Mouse (Mus musculus) CH12.LX (cell line): ENCODE measurements around the gene Plk1. TPM values are rescaled to one million over a fixed set of nuclear protein-coding genes. Genes with fewer than 3 reads are reported as not detected.

Experiments
- DNase-seq: peaks from one replicate; pipeline ENCODE4 v3.0.0-alpha.2; 2013; ENCODE audit errors: extremely low read depth
- H3K27ac ChIP-seq: 2 replicates; pipeline ENCODE4 v1.5.1; 2012; ENCODE audit warnings: low read depth, mild to moderate bottlenecking, control low read depth, moderate library complexity; ENCODE audit not compliant: insufficient read depth
- H3K27me3 ChIP-seq: replicated peaks from 2 replicates; pipeline ENCODE3; 2012; ENCODE audit warnings: inconsistent platforms
- H3K36me3 ChIP-seq, 2 experiments: replicated peaks in 1 of 2; 2 replicates each; pipeline versions ENCODE3 to v1.6.1; 2012; ENCODE audit warnings: inconsistent platforms in 1 of 2, low read length in 1 of 2, mild to moderate bottlenecking in 1 of 2, mixed read lengths in 1 of 2, moderate library complexity in 1 of 2; ENCODE audit not compliant: control insufficient read depth in 1 of 2, insufficient read depth in 1 of 2
- H3K4me1 ChIP-seq, 2 experiments: 2 replicates each; pipeline ENCODE4 v1.6.1; 2012; ENCODE audit warnings: inconsistent platforms in 1 of 2, moderate library complexity in 1 of 2; ENCODE audit not compliant: insufficient read depth in 2 of 2, control insufficient read depth in 1 of 2
- H3K4me2 ChIP-seq: 2 replicates; pipeline ENCODE4 v1.6.1; 2012; ENCODE audit warnings: low read depth, mild to moderate bottlenecking, control low read depth; ENCODE audit not compliant: poor library complexity, insufficient read depth, severe bottlenecking
- H3K4me3 ChIP-seq, 3 experiments: fragments of 150-350 bp in 1 of 3; sonication (generic) in 1 of 3; replicated peaks in 1 of 3; 2 replicates each; pipeline versions ENCODE3 to v1.5.1; 2011 to 2012; ENCODE audit warnings: low read depth in 2 of 3, low read length in 2 of 3, mild to moderate bottlenecking in 2 of 3, moderate library complexity in 2 of 3, control low read depth in 1 of 3, improper control_type of control experiment in 1 of 3, inconsistent platforms in 1 of 3, mixed read lengths in 1 of 3; ENCODE audit not compliant: poor library complexity in 1 of 3
- H3K79me2 ChIP-seq: replicated peaks from 2 replicates; pipeline ENCODE4 v1.6.1; 2012; ENCODE audit warnings: mild to moderate bottlenecking, moderate library complexity; ENCODE audit not compliant: control insufficient read depth, poor library complexity, insufficient read depth, severe bottlenecking; ENCODE audit errors: extremely low read depth
- H3K9ac ChIP-seq: 2 replicates; pipeline ENCODE4 v1.6.1; 2012; ENCODE audit warnings: low read depth, mild to moderate bottlenecking, control low read depth, moderate library complexity; ENCODE audit not compliant: insufficient read depth
- H3K9me3 ChIP-seq: replicated peaks from 2 replicates; pipeline ENCODE3; 2012; ENCODE audit warnings: low read length, inconsistent platforms, mixed read lengths
- BHLHE40 ChIP-seq: IDR thresholded peaks from 2 replicates; pipeline ENCODE4 v1.6.1; 2011; ENCODE audit warnings: mild to moderate bottlenecking, low read depth, low read length, improper control_type of control experiment
- CHD1 ChIP-seq: IDR thresholded peaks from 2 replicates; pipeline ENCODE4 v1.6.1; 2012; ENCODE audit warnings: low read depth, low read length, improper control_type of control experiment, inconsistent platforms
- CHD2 ChIP-seq: IDR thresholded peaks from 2 replicates; pipeline ENCODE4 v1.6.1; 2011; ENCODE audit warnings: low read length, improper control_type of control experiment
- CTCF ChIP-seq, 2 experiments: IDR thresholded peaks in 1 of 2; conservative IDR thresholded peaks in 1 of 2; 2 replicates each; pipeline ENCODE4 v1.5.1; 2011 to 2012; ENCODE audit warnings: low read depth in 2 of 2, low read length in 2 of 2, improper control_type of control experiment in 1 of 2, inconsistent platforms in 1 of 2, mild to moderate bottlenecking in 1 of 2, moderate library complexity in 1 of 2
- E2F4 ChIP-seq: IDR thresholded peaks from 2 replicates; pipeline ENCODE4 v1.6.1; 2011; ENCODE audit warnings: low read depth, low read length, improper control_type of control experiment; ENCODE audit not compliant: insufficient replicate concordance
- ELF1 ChIP-seq: IDR thresholded peaks from 2 replicates; pipeline ENCODE4 v1.6.1; 2014; ENCODE audit warnings: low read depth, mild to moderate bottlenecking, inconsistent platforms, low read length, improper control_type of control experiment
- EP300 ChIP-seq: IDR thresholded peaks from 2 replicates; pipeline ENCODE4 v1.6.1; 2011; ENCODE audit warnings: low read length, improper control_type of control experiment
- ETS1 ChIP-seq: conservative IDR thresholded peaks from 2 replicates; pipeline ENCODE4 v1.6.1; 2012; ENCODE audit warnings: low read depth, mild to moderate bottlenecking, inconsistent platforms, low read length, improper control_type of control experiment, moderate library complexity
- GABPA ChIP-seq: IDR thresholded peaks from 2 replicates; pipeline ENCODE4 v1.6.1; 2012; ENCODE audit warnings: low read depth, low read length, improper control_type of control experiment, inconsistent platforms; ENCODE audit not compliant: insufficient replicate concordance
- HCFC1 ChIP-seq: IDR thresholded peaks from 2 replicates; pipeline ENCODE4 v1.6.1; 2012; ENCODE audit warnings: low read depth, mild to moderate bottlenecking, inconsistent platforms, low read length, improper control_type of control experiment
- IRF4 ChIP-seq: IDR thresholded peaks from 2 replicates; pipeline ENCODE4 v1.6.1; 2014; ENCODE audit warnings: low read depth, mild to moderate bottlenecking, inconsistent platforms, low read length, improper control_type of control experiment
- JUN ChIP-seq: IDR thresholded peaks from 2 replicates; pipeline ENCODE4 v1.6.1; 2011; ENCODE audit warnings: low read depth, mild to moderate bottlenecking, low read length, improper control_type of control experiment, moderate library complexity; ENCODE audit not compliant: insufficient read depth
- JUND ChIP-seq: conservative IDR thresholded peaks from 2 replicates; pipeline ENCODE4 v1.6.1; 2011; ENCODE audit warnings: low read depth, low read length, improper control_type of control experiment
- KAT2A ChIP-seq: IDR thresholded peaks from 2 replicates; pipeline ENCODE4 v1.6.1; 2012; ENCODE audit warnings: low read length, improper control_type of control experiment, inconsistent platforms; ENCODE audit not compliant: insufficient replicate concordance
- MAFK ChIP-seq: IDR thresholded peaks from 2 replicates; pipeline ENCODE4 v1.6.1; 2011; ENCODE audit warnings: low read length, improper control_type of control experiment; ENCODE audit not compliant: insufficient replicate concordance
- MAX ChIP-seq: IDR thresholded peaks from 2 replicates; pipeline ENCODE4 v1.6.1; 2011; ENCODE audit warnings: low read length, improper control_type of control experiment
- MAZ ChIP-seq: IDR thresholded peaks from 2 replicates; pipeline ENCODE4 v1.6.1; 2012; ENCODE audit warnings: low read depth, mild to moderate bottlenecking, inconsistent platforms, low read length, improper control_type of control experiment, moderate library complexity
- MEF2A ChIP-seq: IDR thresholded peaks from 2 replicates; pipeline ENCODE4 v1.6.1; 2014; ENCODE audit warnings: low read depth, mild to moderate bottlenecking, inconsistent platforms, low read length, improper control_type of control experiment, borderline replicate concordance
- MXI1 ChIP-seq: IDR thresholded peaks from 2 replicates; pipeline ENCODE4 v1.6.1; 2011; ENCODE audit warnings: mild to moderate bottlenecking, low read depth, low read length, improper control_type of control experiment
- MYC ChIP-seq: IDR thresholded peaks from 2 replicates; pipeline ENCODE4 v1.6.1; 2011; ENCODE audit warnings: low read depth, mild to moderate bottlenecking, improper control_type of control experiment, low read length
- NELFE ChIP-seq: IDR thresholded peaks from 2 replicates; pipeline ENCODE4 v1.6.1; 2011; ENCODE audit warnings: low read depth, low read length, improper control_type of control experiment
- NRF1 ChIP-seq: IDR thresholded peaks from 2 replicates; pipeline ENCODE4 v1.6.1; 2014; ENCODE audit warnings: low read depth, mild to moderate bottlenecking, inconsistent platforms, low read length, improper control_type of control experiment, moderate library complexity
- PAX5 ChIP-seq: IDR thresholded peaks from 2 replicates; pipeline ENCODE4 v1.6.1; 2012; ENCODE audit warnings: low read length, inconsistent platforms, mixed read lengths
- POLR2A ChIP-seq: IDR thresholded peaks from 2 replicates; pipeline ENCODE4 v1.6.1; 2011; ENCODE audit warnings: low read depth, mild to moderate bottlenecking, improper control_type of control experiment, low read length
- POLR2AphosphoS2 ChIP-seq: IDR thresholded peaks from 2 replicates; pipeline ENCODE4 v1.6.1; 2011; ENCODE audit warnings: low read depth, low read length, improper control_type of control experiment
- RCOR1 ChIP-seq: conservative IDR thresholded peaks from 2 replicates; pipeline ENCODE4 v1.6.1; 2012; ENCODE audit warnings: low read depth, mild to moderate bottlenecking, inconsistent platforms, low read length, improper control_type of control experiment
- SIN3A ChIP-seq: IDR thresholded peaks from 2 replicates; pipeline ENCODE4 v1.6.1; 2012; ENCODE audit warnings: low read length, improper control_type of control experiment, inconsistent platforms
- TBP ChIP-seq: conservative IDR thresholded peaks from 2 replicates; pipeline ENCODE4 v1.6.1; 2011; ENCODE audit warnings: low read depth, low read length, improper control_type of control experiment
- TCF12 ChIP-seq: IDR thresholded peaks from 2 replicates; pipeline ENCODE4 v1.6.1; 2014; ENCODE audit warnings: low read depth, mild to moderate bottlenecking, inconsistent platforms, low read length, improper control_type of control experiment
- UBTF ChIP-seq: IDR thresholded peaks from 2 replicates; pipeline ENCODE4 v1.6.1; 2012; ENCODE audit warnings: low read depth, mild to moderate bottlenecking, inconsistent platforms, low read length, improper control_type of control experiment, moderate library complexity
- USF1 ChIP-seq: IDR thresholded peaks from 2 replicates; pipeline ENCODE4 v1.6.1; 2014; ENCODE audit warnings: low read depth, mild to moderate bottlenecking, inconsistent platforms, low read length, improper control_type of control experiment
- USF2 ChIP-seq: conservative IDR thresholded peaks from 2 replicates; pipeline ENCODE4 v1.6.1; 2011; ENCODE audit warnings: low read depth, low read length, improper control_type of control experiment
- ZC3H11A ChIP-seq: IDR thresholded peaks from 2 replicates; pipeline ENCODE4 v1.6.1; 2012; ENCODE audit warnings: low read depth, mild to moderate bottlenecking, inconsistent platforms, low read length, improper control_type of control experiment
- ZKSCAN1 ChIP-seq: IDR thresholded peaks from 2 replicates; pipeline ENCODE4 v1.6.1; 2012; ENCODE audit warnings: low read depth, inconsistent platforms, low read length, improper control_type of control experiment, borderline replicate concordance
- ZMIZ1 ChIP-seq: IDR thresholded peaks from 2 replicates; pipeline ENCODE4 v1.6.1; 2012; ENCODE audit warnings: low read depth, mild to moderate bottlenecking, inconsistent platforms, low read length, improper control_type of control experiment
- ZNF384 ChIP-seq: IDR thresholded peaks from 2 replicates; pipeline ENCODE4 v1.6.1; 2012; ENCODE audit warnings: low read depth, low read length, improper control_type of control experiment, inconsistent platforms
- dilution Hi-C: fragments of 300-500 bp; cut with MboI; formaldehyde crosslinking; loops from 2 replicates; pipeline ENCODE4 v1.14.3; 2020; ENCODE audit warnings: low sequenced_read_pairs; ENCODE audit not compliant: extremely low pct_unique_long_range_greater_than_20kb, extremely low pct_ligation_motif_present
- in situ Hi-C: fragments of 300-500 bp; cut with MboI; formaldehyde crosslinking; loops from 3 replicates; pipeline ENCODE4 v1.14.3; 2019; ENCODE audit warnings: low sequenced_read_pairs, low pct_ligation_motif_present, low pct_unique_long_range_greater_than_20kb, mixed read lengths
- polyA plus RNA-seq: library from polyadenylated mRNA; unstranded; fragments of >175 nt; gene quantifications from 2 replicates; pipeline ENCODE4 v1.2.1, GENCODE M21; 2012; ENCODE audit warnings: low read depth; ENCODE audit not compliant: insufficient read length
- total RNA-seq, 2 experiments: library from RNA; depleted of rRNA; stranded (reverse); fragments of 300-350 nt in 1 of 2; fragments of >200 nt in 1 of 2; gene quantifications; 2 replicates each; pipeline ENCODE4 v1.2.3; 2012 to 2014

Gene Plk1
- total and polyA plus RNA-seq, 3 experiments: 30.4 to 144 (median 44.4) TPM

GRCm38 (mm10) chr7:122132497-122133337 lies 26.5 kb upstream of the Plk1 start, which contains the start of the genes Palb2 and Dctn5:
Gene Palb2 (minus strand): TSS chr7:122132985.
Gene Dctn5 (plus strand): TSS chr7:122133041.
- H3K79me2 ChIP-seq: peaks cover 21% of the 10 kb centered on the region
- H3K27me3 ChIP-seq: no peaks in the 10 kb centered on the region
- H3K4me1 ChIP-seq: peaks cover 0 to 28% of the 10 kb centered on the region in 2 experiments; a peak in 3 of 4 replicates
- in situ Hi-C loops (no loop called here), dilution Hi-C loops (no loop called here)
- H3K4me3 ChIP-seq: peak within 1 kb of the TSS; percentile 88 to 99 (median 96)
- no peak for TF ChIP-seq USF1
- TF ChIP-seq POLR2A: peak; percentile 94
- peak; percentile 99 for TF ChIP-seq ELF1
- TF ChIP-seq CTCF (conservative IDR thresholded peaks at IDR 0.05 in 1 of 2, IDR thresholded peaks at IDR 0.05 in 1 of 2; ENCODE audit: low read depth in 2 of 2, low read length in 2 of 2): no peak
- TF ChIP-seq JUND: no peak
- no peak for TF ChIP-seq USF2
- no peak for TF ChIP-seq PAX5
- peak; percentile 97 for TF ChIP-seq E2F4
- peak; percentile 38; the same call in 1 of the 2 replicates for TF ChIP-seq ETS1
- no peak for TF ChIP-seq MAFK
- TF ChIP-seq ZC3H11A: no peak
- peak; percentile 93 for TF ChIP-seq TBP
- TF ChIP-seq IRF4: peak; percentile 63; the same call in 1 of the 2 replicates
- TF ChIP-seq BHLHE40: peak; percentile 62
- no peak for TF ChIP-seq JUN
- peak; percentile 96 for TF ChIP-seq NELFE
- peak; percentile 93 for TF ChIP-seq MXI1
- peak; percentile 98 for TF ChIP-seq HCFC1
- peak; percentile 99 for TF ChIP-seq NRF1
- TF ChIP-seq ZNF384: no peak
- TF ChIP-seq TCF12: peak; percentile 94
- peak; percentile 98 for TF ChIP-seq KAT2A
- TF ChIP-seq CHD1: no peak
- peak; percentile 82; the same call in 1 of the 2 replicates for TF ChIP-seq MYC
- TF ChIP-seq MEF2A: peak; percentile 82
- TF ChIP-seq ZMIZ1: peak; percentile 93
- peak; percentile 90 for TF ChIP-seq CHD2
- TF ChIP-seq EP300: no peak
- TF ChIP-seq MAZ: peak; percentile 94
- peak; percentile 76; the same call in 1 of the 2 replicates for TF ChIP-seq GABPA
- TF ChIP-seq ZKSCAN1: 0 out of 2 replicates have a peak, but pooled peaks have one; percentile 26
- no peak for TF ChIP-seq UBTF
- peak; percentile 64; the same call in 1 of the 2 replicates for TF ChIP-seq RCOR1
- TF ChIP-seq MAX: peak; percentile 86
- TF ChIP-seq POLR2AphosphoS2: peak; percentile 90; the same call in 1 of the 2 replicates
- TF ChIP-seq SIN3A: peak; percentile 100
- H3K9ac ChIP-seq: peak within 1 kb of the TSS; percentile 88
- H3K9me3 ChIP-seq: no peaks in the 10 kb centered on the region
- peak within 1 kb of the TSS; percentile 41 for H3K27ac ChIP-seq
- DNase-seq: peak; percentile 98
- peak within 1 kb of the TSS; percentile 99 for H3K4me2 ChIP-seq
- peaks cover 23 to 57% of the 10 kb centered on the region in 2 experiments for H3K36me3 ChIP-seq
